Mouse (Mus musculus): ENCODE data around the gene Clps. TPM values are rescaled to one million over a fixed set of nuclear protein-coding genes. Genes with fewer than 3 reads are reported as not detected.
"Not testable (repeated sequence)": the region's sequence is repeated elsewhere in the genome, so short reads cannot be mapped to it uniquely, and the experiment has no call there.

Clps gene
- polyA plus RNA-seq, 1 experiment from 2014 or later: not detected

DNA sequence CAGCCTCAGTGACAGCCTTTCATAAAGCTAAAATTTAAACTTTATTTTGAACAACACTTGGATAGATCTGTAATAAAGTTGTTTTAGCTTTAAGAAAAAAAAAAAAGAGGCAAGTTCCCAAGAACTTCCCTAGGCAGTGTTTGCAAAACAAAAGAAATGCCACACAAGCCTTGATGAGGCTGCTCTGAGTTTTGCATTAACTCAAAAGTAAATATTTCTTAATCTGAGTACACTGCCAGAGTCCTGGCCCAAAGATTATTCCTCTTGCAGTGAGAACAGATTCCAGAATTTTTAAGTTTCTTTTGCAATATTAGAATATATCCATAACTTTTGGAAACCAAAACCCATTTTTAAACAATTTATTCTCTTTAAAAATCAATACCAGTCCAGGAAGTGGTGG is 4.6 kb upstream of the Clps start:
- H3K9me3 ChIP-seq (ENCODE audit: control insufficient read depth, low read length): no peaks in the 10 kb centered on the region
- ATAC-seq (ENCODE audit: insufficient number of reproducible peaks, low FRiP score, low TSS enrichment, low read depth) (no peak), DNase-seq (ENCODE audit: low spot score) (no peak)
- no peak overlapping the region for H3K27ac ChIP-seq (replicated peaks; ENCODE audit: low read depth, low read length)
- no peaks in the 10 kb centered on the region for H3K27me3 ChIP-seq (ENCODE audit: control insufficient read depth, insufficient read depth, low read length)
- H3K4me1 ChIP-seq (ENCODE audit: control insufficient read depth, insufficient read depth, low read length): peaks cover 8% of the 10 kb centered on the region
- H3K36me3 ChIP-seq (ENCODE audit: control insufficient read depth, insufficient read depth, low read length): no peaks in the 10 kb centered on the region
- no peak overlapping the region for H3K4me3 ChIP-seq (ENCODE audit: low read depth, low read length)
- no peak overlapping the region for H3K9ac ChIP-seq (ENCODE audit: low read length)
- H3K4me2 ChIP-seq (ENCODE audit: low read depth, severe bottlenecking): no peak overlapping the region

DNA sequence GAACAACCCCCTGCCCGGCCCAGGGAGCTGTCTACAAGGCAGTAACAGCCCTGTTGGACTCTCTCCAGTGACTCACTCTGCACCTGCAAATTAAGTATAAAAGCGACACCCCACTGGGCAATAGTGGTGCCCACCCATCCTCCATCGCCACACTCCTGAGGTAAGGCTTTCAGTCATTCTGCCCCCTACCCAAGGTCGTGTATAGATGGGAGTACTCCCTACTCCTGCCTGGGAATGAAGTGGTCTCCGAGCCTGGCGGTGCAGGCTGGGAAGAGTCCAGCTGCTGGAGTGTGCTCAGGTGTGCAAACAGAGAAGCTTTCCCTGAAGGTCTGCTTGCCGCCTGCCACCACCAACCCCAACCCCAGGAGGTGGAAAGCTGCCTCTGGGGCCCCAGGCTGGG is 1.0 kb upstream of the Clps start:
- no peak for ATAC-seq (ENCODE audit: insufficient number of reproducible peaks, low FRiP score, low TSS enrichment, low read depth)
- H3K4me1 ChIP-seq (ENCODE audit: control insufficient read depth, insufficient read depth, low read length): peaks cover 14% of the 10 kb centered on the region
- H3K9ac ChIP-seq (ENCODE audit: low read length): no peak overlapping the region
- H3K36me3 ChIP-seq (ENCODE audit: control insufficient read depth, insufficient read depth, low read length): no peaks in the 10 kb centered on the region
- DNase-seq (ENCODE audit: low spot score): no peak
- no peaks in the 10 kb centered on the region for H3K27me3 ChIP-seq (ENCODE audit: control insufficient read depth, insufficient read depth, low read length)
- no peaks in the 10 kb centered on the region for H3K9me3 ChIP-seq (ENCODE audit: control insufficient read depth, low read length)
- no peak overlapping the region for H3K4me2 ChIP-seq (ENCODE audit: low read depth, severe bottlenecking)
- H3K27ac ChIP-seq (replicated peaks; ENCODE audit: low read depth, low read length): no peak overlapping the region
- 63% methylated on average over 7 of the region's 7 CpGs for WGBS
- H3K4me3 ChIP-seq (ENCODE audit: low read depth, low read length): no peak overlapping the region

DNA sequence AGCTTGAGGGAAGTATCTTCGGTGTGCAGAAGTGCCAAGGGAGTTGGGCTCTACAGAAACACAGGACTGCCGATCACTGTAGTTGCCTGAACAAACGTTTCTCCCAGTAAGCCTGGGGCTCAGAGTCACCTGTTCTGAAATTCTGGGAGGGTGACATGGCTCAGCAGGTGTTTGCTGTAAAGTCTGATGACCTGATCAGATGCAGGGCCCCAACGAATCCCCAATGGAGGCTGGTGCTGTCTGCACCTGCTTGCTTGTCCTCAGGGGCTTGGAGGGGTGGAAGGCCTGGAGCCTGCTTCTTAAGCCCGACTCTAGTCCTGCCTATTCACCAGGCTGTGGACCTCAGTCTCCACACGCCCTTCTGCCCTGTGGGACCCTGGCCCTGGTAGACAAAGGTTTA is 2.8 kb downstream of the Clps start:
- ATAC-seq (ENCODE audit: insufficient number of reproducible peaks, low FRiP score, low TSS enrichment, low read depth) (no peak), DNase-seq (ENCODE audit: low spot score) (no peak)
- WGBS: 61% methylated on average over 6 of the region's 6 CpGs
- Histone ChIP-seq H3K9ac (ENCODE audit: low read length) (no peak overlapping the region), H3K27me3 (ENCODE audit: control insufficient read depth, insufficient read depth, low read length) (no peaks in the 10 kb centered on the region), H3K27ac (replicated peaks; ENCODE audit: low read depth, low read length) (no peak overlapping the region), H3K4me2 (ENCODE audit: low read depth, severe bottlenecking) (no peak overlapping the region), H3K9me3 (ENCODE audit: control insufficient read depth, low read length) (no peaks in the 10 kb centered on the region), H3K4me1 (ENCODE audit: control insufficient read depth, insufficient read depth, low read length) (peaks cover 20% of the 10 kb centered on the region), H3K36me3 (ENCODE audit: control insufficient read depth, insufficient read depth, low read length) (no peaks in the 10 kb centered on the region), H3K4me3 (ENCODE audit: low read depth, low read length) (no peak overlapping the region)

DNA sequence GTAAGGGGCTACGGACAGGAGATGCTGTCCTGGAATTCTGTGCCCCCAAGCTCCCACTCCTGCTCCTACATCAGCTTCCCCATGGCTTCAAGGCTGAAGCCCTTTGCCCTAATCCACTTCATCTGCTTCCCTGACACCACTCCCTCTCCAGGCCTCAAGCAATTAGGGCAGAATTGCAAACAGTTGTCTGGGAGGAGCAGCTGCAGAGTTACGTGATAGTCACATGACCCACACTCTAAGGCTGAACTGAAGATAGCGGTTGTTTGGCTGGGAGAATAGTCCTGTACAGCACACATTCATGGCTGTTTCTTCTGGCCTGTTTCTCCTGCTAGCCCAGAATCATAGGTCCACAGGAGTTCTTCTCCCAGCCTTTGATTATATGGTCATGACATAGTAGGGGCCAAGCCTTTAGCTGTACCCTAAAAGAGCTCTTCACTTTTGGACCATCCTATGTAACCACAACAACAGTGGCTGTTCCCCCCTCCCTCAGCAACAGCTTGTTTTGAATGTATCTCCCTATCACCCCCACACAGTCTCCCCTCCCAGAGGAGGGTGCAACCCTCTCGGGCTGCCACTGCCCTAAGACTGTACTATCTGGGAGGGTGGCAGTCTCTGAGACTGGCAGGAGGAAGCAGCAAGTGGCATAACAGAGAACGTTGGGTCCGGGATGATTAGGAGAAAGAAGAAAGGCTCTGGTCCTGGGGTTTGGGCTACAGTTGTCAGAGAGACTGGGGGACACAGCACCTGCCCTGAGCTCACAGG is 3.8 kb downstream of the Clps start:
- no peaks in the 10 kb centered on the region for H3K9me3 ChIP-seq (ENCODE audit: control insufficient read depth, low read length)
- ATAC-seq (ENCODE audit: insufficient number of reproducible peaks, low FRiP score, low TSS enrichment, low read depth): no peak
- H3K4me3 ChIP-seq (ENCODE audit: low read depth, low read length): no peak overlapping the region
- no peak overlapping the region for H3K9ac ChIP-seq (ENCODE audit: low read length)
- no peaks in the 10 kb centered on the region for H3K36me3 ChIP-seq (ENCODE audit: control insufficient read depth, insufficient read depth, low read length)
- H3K4me1 ChIP-seq (ENCODE audit: control insufficient read depth, insufficient read depth, low read length): peaks cover 19% of the 10 kb centered on the region
- H3K27ac ChIP-seq (replicated peaks; ENCODE audit: low read depth, low read length): no peak overlapping the region
- no peak overlapping the region for H3K4me2 ChIP-seq (ENCODE audit: low read depth, severe bottlenecking)
- DNase-seq (ENCODE audit: low spot score): no peak
- 46% methylated on average over 6 of the region's 6 CpGs for WGBS
- H3K27me3 ChIP-seq (ENCODE audit: control insufficient read depth, insufficient read depth, low read length): no peaks in the 10 kb centered on the region

DNA sequence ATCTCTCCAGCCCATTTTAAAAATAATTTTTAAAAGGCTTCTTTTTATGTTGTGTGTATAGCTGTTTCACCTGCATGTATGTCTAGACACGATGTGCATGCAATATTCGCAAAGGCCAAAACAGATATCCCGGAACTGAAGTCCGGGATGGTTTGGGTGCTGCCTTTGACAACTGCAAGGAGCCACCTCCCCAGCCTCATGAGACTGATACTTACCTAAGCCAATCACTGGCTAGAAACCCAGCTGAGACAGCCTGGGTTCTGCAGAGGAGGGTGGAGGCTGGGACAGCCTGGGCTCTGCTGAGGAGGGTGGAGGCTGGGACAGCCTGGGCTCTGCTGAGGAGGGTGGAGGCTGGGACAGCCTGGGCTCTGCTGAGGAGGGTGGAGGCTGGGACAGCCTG is 6.5 kb downstream of the Clps start:
- not testable (repeated sequence) for H3K36me3 ChIP-seq (ENCODE audit: control insufficient read depth, insufficient read depth, low read length); H3K4me2 ChIP-seq (ENCODE audit: low read depth, severe bottlenecking); H3K4me3 ChIP-seq (ENCODE audit: low read depth, low read length); H3K9ac ChIP-seq (ENCODE audit: low read length); ATAC-seq (ENCODE audit: insufficient number of reproducible peaks, low FRiP score, low TSS enrichment, low read depth); H3K27ac ChIP-seq (replicated peaks; ENCODE audit: low read depth, low read length); DNase-seq (ENCODE audit: low spot score); H3K9me3 ChIP-seq (ENCODE audit: control insufficient read depth, low read length); H3K27me3 ChIP-seq (ENCODE audit: control insufficient read depth, insufficient read depth, low read length)
- 87% methylated on average over 4 of the region's 4 CpGs for WGBS
- peaks cover 12% of the 10 kb centered on the region for H3K4me1 ChIP-seq (ENCODE audit: control insufficient read depth, insufficient read depth, low read length)

DNA sequence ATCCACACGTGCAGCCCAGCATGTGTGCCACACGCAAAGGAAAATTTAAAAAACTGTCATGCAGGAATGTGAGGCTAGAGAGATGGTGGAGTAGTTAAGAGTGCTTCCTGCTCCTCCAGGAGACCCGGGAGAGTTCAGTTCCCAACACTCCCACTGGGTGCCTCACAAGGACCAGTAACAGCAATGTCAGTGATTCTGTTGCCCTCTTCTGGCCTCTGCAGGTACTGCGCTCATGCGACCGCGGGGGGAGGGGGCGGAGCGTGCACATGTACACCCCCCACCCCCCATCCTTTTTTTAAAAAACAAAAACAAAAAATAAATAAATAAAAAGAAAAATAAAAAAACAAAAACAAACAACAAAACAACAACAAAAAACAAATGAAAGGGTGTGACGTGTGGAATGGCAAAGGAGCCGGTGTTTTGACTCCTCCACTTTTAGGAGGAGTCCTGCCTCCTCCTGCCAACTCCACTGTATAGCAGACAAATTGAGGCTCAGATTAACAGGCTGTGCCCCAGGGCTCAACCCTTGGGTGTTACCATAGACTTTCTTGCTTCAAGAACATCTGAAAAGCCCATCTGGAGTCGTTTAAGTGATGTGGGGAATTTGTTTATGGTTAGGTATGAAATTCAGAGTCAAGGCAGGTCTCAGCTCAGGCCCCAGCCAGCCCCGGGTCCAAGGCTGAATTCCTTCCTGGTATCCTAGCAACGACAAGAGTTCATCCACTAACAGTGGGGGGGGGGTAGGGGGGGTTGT is 7.3 kb downstream of the Clps start:
- no peaks in the 10 kb centered on the region for H3K36me3 ChIP-seq (ENCODE audit: control insufficient read depth, insufficient read depth, low read length)
- H3K4me2 ChIP-seq (ENCODE audit: low read depth, severe bottlenecking): no peak overlapping the region
- H3K27ac ChIP-seq (replicated peaks; ENCODE audit: low read depth, low read length): no peak overlapping the region
- H3K4me1 ChIP-seq (ENCODE audit: control insufficient read depth, insufficient read depth, low read length): peaks cover 13% of the 10 kb centered on the region
- H3K4me3 ChIP-seq (ENCODE audit: low read depth, low read length): no peak overlapping the region
- DNase-seq (ENCODE audit: low spot score): peak; percentile 88
- no peak overlapping the region for H3K9ac ChIP-seq (ENCODE audit: low read length)
- 4% methylated on average over 14 of the region's 14 CpGs for WGBS
- no peaks in the 10 kb centered on the region for H3K27me3 ChIP-seq (ENCODE audit: control insufficient read depth, insufficient read depth, low read length)
- 0 out of 2 replicates have a peak, but pooled peaks have one; percentile 51 for ATAC-seq (ENCODE audit: insufficient number of reproducible peaks, low FRiP score, low TSS enrichment, low read depth)
- H3K9me3 ChIP-seq (ENCODE audit: control insufficient read depth, low read length): no peaks in the 10 kb centered on the region

DNA sequence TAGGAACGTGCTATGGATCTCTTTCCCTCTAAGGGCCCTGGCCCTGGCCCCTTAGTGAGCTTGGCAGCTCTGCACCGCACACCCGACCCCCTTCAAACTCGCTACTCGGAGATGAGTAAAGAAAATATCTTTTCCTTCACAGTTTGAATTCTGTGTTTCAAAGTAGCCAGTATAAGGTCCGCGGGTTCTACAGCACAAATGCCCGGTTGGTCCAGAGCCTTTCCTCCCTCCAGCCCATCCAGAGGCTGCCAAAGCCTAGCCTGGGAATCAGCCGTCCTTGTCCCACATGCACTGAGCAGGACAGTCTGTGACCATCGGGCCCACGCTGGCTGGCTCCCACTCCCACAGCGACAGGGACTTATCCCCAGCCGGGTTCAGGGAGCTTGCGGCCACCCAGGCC is 11.5 kb downstream of the Clps start, which contains the start of gene Clpsl2:
Gene Clpsl2, plus strand, starts transcription at position 301 of the 400 bp plus-strand sequence.
- 77% methylated on average over 14 of the region's 14 CpGs for WGBS
- no peak within 1 kb of the TSS for H3K4me2 ChIP-seq (ENCODE audit: low read depth, severe bottlenecking)
- DNase-seq (ENCODE audit: low spot score) (no peak), ATAC-seq (ENCODE audit: insufficient number of reproducible peaks, low FRiP score, low TSS enrichment, low read depth) (no peak)
- no peak within 1 kb of the TSS for H3K4me3 ChIP-seq (ENCODE audit: low read depth, low read length)
- no peak within 1 kb of the TSS for H3K9ac ChIP-seq (ENCODE audit: low read length)
- H3K27ac ChIP-seq (replicated peaks; ENCODE audit: low read depth, low read length): no peak within 1 kb of the TSS
- H3K27me3 ChIP-seq (ENCODE audit: control insufficient read depth, insufficient read depth, low read length): no peaks in the 10 kb centered on the region
- H3K4me1 ChIP-seq (ENCODE audit: control insufficient read depth, insufficient read depth, low read length): peaks cover 5% of the 10 kb centered on the region; the same call in 1 of the 2 replicates
- no peaks in the 10 kb centered on the region for H3K9me3 ChIP-seq (ENCODE audit: control insufficient read depth, low read length)
- no peaks in the 10 kb centered on the region for H3K36me3 ChIP-seq (ENCODE audit: control insufficient read depth, insufficient read depth, low read length)

DNA sequence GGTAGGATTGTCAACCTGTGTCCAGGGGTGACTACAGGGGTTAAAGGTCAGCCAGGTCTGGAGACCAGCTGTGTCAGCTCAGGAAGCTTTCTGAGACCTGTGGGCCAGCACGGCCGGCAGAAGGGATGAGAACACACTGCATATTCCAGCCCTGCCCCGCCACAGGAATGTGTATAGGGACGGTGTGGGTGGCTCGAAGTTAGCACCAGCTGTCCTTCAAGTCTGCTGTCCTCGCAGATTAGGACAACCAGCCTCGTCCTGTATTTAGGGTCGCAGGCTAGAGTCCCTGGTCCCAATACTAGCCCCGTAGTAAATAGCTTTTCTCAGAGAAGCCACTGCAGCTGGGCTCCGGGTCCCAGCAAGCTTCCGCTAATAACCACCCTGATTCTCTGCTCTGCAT is 12.0 kb downstream of the Clps start:
- Histone ChIP-seq H3K4me3 (ENCODE audit: low read depth, low read length) (no peak overlapping the region), H3K27me3 (ENCODE audit: control insufficient read depth, insufficient read depth, low read length) (no peaks in the 10 kb centered on the region), H3K9me3 (ENCODE audit: control insufficient read depth, low read length) (no peaks in the 10 kb centered on the region), H3K27ac (replicated peaks; ENCODE audit: low read depth, low read length) (no peak overlapping the region), H3K36me3 (ENCODE audit: control insufficient read depth, insufficient read depth, low read length) (no peaks in the 10 kb centered on the region), H3K9ac (ENCODE audit: low read length) (no peak overlapping the region), H3K4me1 (ENCODE audit: control insufficient read depth, insufficient read depth, low read length) (peaks cover 5% of the 10 kb centered on the region; the same call in 1 of the 2 replicates), H3K4me2 (ENCODE audit: low read depth, severe bottlenecking) (no peak overlapping the region)
- ATAC-seq (ENCODE audit: insufficient number of reproducible peaks, low FRiP score, low TSS enrichment, low read depth): no peak
- no peak for DNase-seq (ENCODE audit: low spot score)
- WGBS: 72% methylated on average over 11 of the region's 11 CpGs
